In genomic region chr10:40889146-40889545, GRCm38 (mm10) we compare ENCODE assay signal across 27 mouse cellular contexts. TPM values are rescaled to one million over a fixed set of nuclear protein-coding genes. Genes with fewer than 3 reads are reported as not detected.
"Had no signal": no experiment of that assay in that cellular context is flagged by ENCODE, and none has a peak within 500 bp of the region (broad histone marks: within the 10 kb centered on the region; RNA-seq: fewer than 3 reads in every experiment).

No protein-coding gene starts in this region.

- H3K36me3 ChIP-seq: heart, embryonic 10.5 days; heart, embryonic 12.5 days; hindbrain, embryonic 12.5 days; intestine, embryonic 15.5 days; limb, embryonic 15.5 days; liver, embryonic 12.5 days had no signal

- ATAC-seq: hindbrain, embryonic 16.5 days; inflammation-experienced regulatory T-cells, adult 6 months; intestine, embryonic 15.5 days; intestine, postnatal 0 days; liver, embryonic 12.5 days had no signal

- DNase-seq: gastrocnemius, adult 2 months; gastrocnemius, postnatal 10 days; gastrocnemius, postnatal 25 days; heart, adult 18-20 months; heart, postnatal 10 days; heart, postnatal 4 days; kidney, adult 18-20 months; kidney, adult 8-10 months; kidney, postnatal 14 days; kidney, postnatal 36 days; layer of hippocampus, postnatal 36 days; left cerebral cortex, postnatal 4 days had no signal

- H3K9ac ChIP-seq: heart, embryonic 12.5 days; hindbrain, embryonic 12.5 days; hindbrain, embryonic 14.5 days; intestine, embryonic 15.5 days; limb, embryonic 13.5 days; limb, embryonic 15.5 days; liver, embryonic 12.5 days; liver, embryonic 14.5 days had no signal

- H3K4me2 ChIP-seq: heart, embryonic 12.5 days; hindbrain, embryonic 12.5 days; hindbrain, embryonic 14.5 days; intestine, embryonic 15.5 days; limb, embryonic 13.5 days; limb, embryonic 15.5 days; liver, embryonic 12.5 days had no signal

- H3K27ac ChIP-seq: gastrocnemius, adult 2 months; heart, embryonic 10.5 days; hindbrain, embryonic 10.5 days; hindbrain, embryonic 12.5 days; hindbrain, embryonic 14.5 days; intestine, embryonic 15.5 days; kidney, postnatal 0 days; limb, embryonic 13.5 days; limb, embryonic 15.5 days; liver, embryonic 12.5 days; liver, embryonic 14.5 days had no signal

- H3K9me3 ChIP-seq: heart, embryonic 10.5 days; heart, embryonic 12.5 days; hindbrain, embryonic 10.5 days; hindbrain, embryonic 12.5 days; intestine, embryonic 15.5 days; limb, embryonic 13.5 days; limb, embryonic 15.5 days; liver, embryonic 12.5 days had no signal

- H3K4me3 ChIP-seq: gastrocnemius, adult 2 months; heart, embryonic 10.5 days; heart, embryonic 12.5 days; hindbrain, embryonic 10.5 days; hindbrain, embryonic 12.5 days; intestine, embryonic 15.5 days; limb, embryonic 13.5 days; limb, embryonic 15.5 days; liver, embryonic 12.5 days had no signal

- H3K27me3 ChIP-seq: heart, embryonic 12.5 days; hindbrain, embryonic 12.5 days; intestine, embryonic 15.5 days; limb, embryonic 13.5 days; limb, embryonic 15.5 days had no signal

- H3K4me1 ChIP-seq: heart, embryonic 10.5 days; heart, embryonic 12.5 days; hindbrain, embryonic 12.5 days; intestine, embryonic 15.5 days; limb, embryonic 13.5 days; limb, embryonic 15.5 days had no signal

RNA-seq across cellular contexts. Expression of gene Wasf1, which starts 5.9 kb away (rescaled TPM):
- total RNA-seq: granulocyte monocyte progenitor cell, adult 5-6 weeks had no signal
